Mouse (Mus musculus): Measurements from ENCODE around the gene Glis2. TPM values are rescaled to one million over a fixed set of nuclear protein-coding genes. Genes with fewer than 3 reads are reported as not detected.

Gene Glis2
- polyA plus RNA-seq (2015; fragmentation: Nextera tagmentation; extraction: Ambion mirVana) = 22.2 and 28.8 TPM in 2 replicates

GRCm38 (mm10) chr16:4593971-4594813 is at the start of gene Glis2:
TSS of gene Glis2 (plus strand) at chr16:4594713.
- peak within 1 kb of the TSS; percentile 97 for H3K4me2 ChIP-seq
- peak within 1 kb of the TSS; percentile 98 for H3K9ac ChIP-seq
- no peaks in the 10 kb centered on the region for H3K27me3 ChIP-seq
- peak within 1 kb of the TSS; percentile 97 for H3K27ac ChIP-seq (replicated peaks)
- H3K9me3 ChIP-seq = no peaks in the 10 kb centered on the region
- H3K4me1 ChIP-seq (replicated peaks) = peaks cover 65% of the 10 kb centered on the region
- peaks cover 9% of the 10 kb centered on the region for H3K36me3 ChIP-seq
- WGBS = 0% methylated on average over 21 of the region's 74 CpGs
- peak within 1 kb of the TSS; percentile 87 for H3K4me3 ChIP-seq
- ATAC-seq (ENCODE audit: low read depth) = peak; percentile 85

GRCm38 (mm10) chr16:4544845-4545244 is 49.7 kb upstream of the Glis2 start:
- Histone ChIP-seq H3K4me1 (replicated peaks) (peaks cover 18% of the 10 kb centered on the region), H3K9ac (no peak overlapping the region), H3K36me3 (peaks cover 42% of the 10 kb centered on the region), H3K4me3 (no peak overlapping the region), H3K4me2 (no peak overlapping the region), H3K27me3 (no peaks in the 10 kb centered on the region), H3K9me3 (no peaks in the 10 kb centered on the region), H3K27ac (replicated peaks) (no peak overlapping the region)
- no peak for ATAC-seq (ENCODE audit: low read depth)
- 81% methylated on average over 9 of the region's 9 CpGs for WGBS

DNA sequence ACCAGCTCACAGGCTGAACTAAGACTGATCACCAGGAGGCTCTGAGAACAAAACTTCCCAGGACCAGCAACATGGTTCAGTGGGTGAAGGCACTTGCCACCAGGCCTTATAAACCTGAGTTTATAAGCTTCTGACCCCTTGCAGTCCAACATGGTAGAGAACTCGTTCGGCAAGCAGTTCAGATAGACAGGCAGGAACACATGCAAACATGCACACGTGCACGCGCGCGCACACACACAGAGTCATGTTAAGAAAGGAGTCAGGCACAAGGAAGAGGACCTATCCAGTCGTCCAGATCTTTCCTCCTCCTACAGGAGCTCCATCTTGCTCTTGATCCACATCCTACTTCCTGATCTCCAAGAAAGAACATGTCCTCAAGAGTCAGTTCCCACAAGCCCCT is 47.7 kb upstream of the Glis2 start:
- Histone ChIP-seq H3K9me3 (no peaks in the 10 kb centered on the region), H3K27me3 (no peaks in the 10 kb centered on the region), H3K4me1 (replicated peaks) (peaks cover 10% of the 10 kb centered on the region), H3K27ac (replicated peaks) (no peak overlapping the region), H3K4me2 (no peak overlapping the region), H3K36me3 (peaks cover 47% of the 10 kb centered on the region), H3K9ac (no peak overlapping the region), H3K4me3 (no peak overlapping the region)
- no peak for ATAC-seq (ENCODE audit: low read depth)
- WGBS = 96% methylated on average over 8 of the region's 8 CpGs

- peaks cover 47% of the 10 kb centered on the region for H3K36me3 ChIP-seq
- no peak overlapping the region for H3K4me2 ChIP-seq
- no peak for ATAC-seq (ENCODE audit: low read depth)
- WGBS = 94% methylated on average over 5 of the region's 5 CpGs
- H3K9me3 ChIP-seq = no peaks in the 10 kb centered on the region
- H3K27me3 ChIP-seq = no peaks in the 10 kb centered on the region
- peaks cover 9% of the 10 kb centered on the region for H3K4me1 ChIP-seq (replicated peaks)
- no peak overlapping the region for H3K4me3 ChIP-seq
- no peak overlapping the region for H3K9ac ChIP-seq
- H3K27ac ChIP-seq (replicated peaks) = no peak overlapping the region
These were observed 46.9 kb upstream of the Glis2 start for GRCm38 (mm10) chr16:4547611-4548010.

GRCm38 (mm10) chr16:4548953-4549688 is 45.4 kb upstream of the Glis2 start:
- no peak for ATAC-seq (ENCODE audit: low read depth)
- H3K27ac ChIP-seq (replicated peaks) = no peak overlapping the region
- H3K9me3 ChIP-seq = no peaks in the 10 kb centered on the region
- H3K4me1 ChIP-seq (replicated peaks) = peaks cover 20% of the 10 kb centered on the region
- peaks cover 47% of the 10 kb centered on the region for H3K36me3 ChIP-seq
- 90% methylated on average over 18 of the region's 18 CpGs for WGBS
- no peak overlapping the region for H3K4me3 ChIP-seq
- no peaks in the 10 kb centered on the region for H3K27me3 ChIP-seq
- no peak overlapping the region for H3K9ac ChIP-seq
- no peak overlapping the region for H3K4me2 ChIP-seq

GRCm38 (mm10) chr16:4551056-4551455 is 43.5 kb upstream of the Glis2 start:
- no peaks in the 10 kb centered on the region for H3K9me3 ChIP-seq
- H3K9ac ChIP-seq = no peak overlapping the region
- H3K27me3 ChIP-seq = no peaks in the 10 kb centered on the region
- H3K4me1 ChIP-seq (replicated peaks) = peaks cover 20% of the 10 kb centered on the region
- ATAC-seq (ENCODE audit: low read depth) = peak; percentile 64; the same call in 1 of the 2 replicates
- no peak overlapping the region for H3K27ac ChIP-seq (replicated peaks)
- no peak overlapping the region for H3K4me3 ChIP-seq
- WGBS = 46% methylated on average over 13 of the region's 13 CpGs
- peaks cover 34% of the 10 kb centered on the region for H3K36me3 ChIP-seq
- no peak overlapping the region for H3K4me2 ChIP-seq

DNA sequence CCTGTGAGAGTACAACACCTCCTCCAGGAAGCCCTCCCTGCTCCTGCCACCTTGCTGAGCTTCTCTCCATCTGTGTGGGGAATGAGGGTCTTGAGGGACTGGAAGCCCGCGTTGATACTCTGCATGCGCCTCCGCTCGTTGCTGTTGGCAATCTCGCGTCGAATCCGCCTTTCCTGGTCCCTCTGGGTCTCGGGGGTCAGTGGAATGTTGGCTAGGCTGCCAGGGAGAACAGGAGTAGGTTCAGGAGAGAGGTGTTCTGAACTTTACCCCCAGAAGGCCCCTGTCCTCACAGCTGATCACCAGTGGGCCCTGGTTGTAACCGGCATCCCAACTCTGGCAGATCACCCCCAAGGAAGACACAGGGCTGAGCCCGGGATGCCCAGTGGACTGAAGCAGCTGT is 42.6 kb upstream of the Glis2 start:
- ATAC-seq (ENCODE audit: low read depth) = no peak
- no peak overlapping the region for H3K27ac ChIP-seq (replicated peaks)
- WGBS = 93% methylated on average over 12 of the region's 12 CpGs
- no peaks in the 10 kb centered on the region for H3K27me3 ChIP-seq
- no peak overlapping the region for H3K4me2 ChIP-seq
- peaks cover 25% of the 10 kb centered on the region for H3K4me1 ChIP-seq (replicated peaks)
- no peak overlapping the region for H3K4me3 ChIP-seq
- H3K9me3 ChIP-seq = no peaks in the 10 kb centered on the region
- H3K36me3 ChIP-seq = peaks cover 27% of the 10 kb centered on the region
- no peak overlapping the region for H3K9ac ChIP-seq

GRCm38 (mm10) chr16:4552829-4553550 is 41.5 kb upstream of the Glis2 start:
- 64% methylated on average over 6 of the region's 6 CpGs for WGBS
- Histone ChIP-seq H3K4me1 (replicated peaks) (peaks cover 36% of the 10 kb centered on the region), H3K9ac (peak overlapping the region; percentile 41; the same call in 1 of the 2 replicates), H3K27me3 (no peaks in the 10 kb centered on the region), H3K4me3 (no peak overlapping the region), H3K27ac (replicated peaks) (peak overlapping the region; percentile 24; the same call in 1 of the 2 replicates), H3K4me2 (no peak overlapping the region), H3K9me3 (no peaks in the 10 kb centered on the region), H3K36me3 (peaks cover 21% of the 10 kb centered on the region)
- ATAC-seq (ENCODE audit: low read depth) = no peak

- H3K4me3 ChIP-seq = no peak overlapping the region
- no peak overlapping the region for H3K27ac ChIP-seq (replicated peaks)
- 87% methylated on average over 1 of the region's 1 CpGs for WGBS
- ATAC-seq (ENCODE audit: low read depth) = no peak
- H3K4me1 ChIP-seq (replicated peaks) = peaks cover 41% of the 10 kb centered on the region
- H3K36me3 ChIP-seq = peaks cover 4% of the 10 kb centered on the region
- H3K9ac ChIP-seq = no peak overlapping the region
- H3K4me2 ChIP-seq = no peak overlapping the region
- H3K27me3 ChIP-seq = no peaks in the 10 kb centered on the region
- no peaks in the 10 kb centered on the region for H3K9me3 ChIP-seq
These were observed 39.0 kb upstream of the Glis2 start for GRCm38 (mm10) chr16:4555555-4555954.

- H3K4me1 ChIP-seq (replicated peaks) = peaks cover 42% of the 10 kb centered on the region
- no peaks in the 10 kb centered on the region for H3K27me3 ChIP-seq
- no peak for ATAC-seq (ENCODE audit: low read depth)
- peak overlapping the region; percentile 93 for H3K4me2 ChIP-seq
- WGBS = 85% methylated on average over 1 of the region's 1 CpGs
- peak overlapping the region; percentile 78 for H3K4me3 ChIP-seq
- H3K9me3 ChIP-seq = no peaks in the 10 kb centered on the region
- H3K36me3 ChIP-seq = no peaks in the 10 kb centered on the region
- H3K27ac ChIP-seq (replicated peaks) = peak overlapping the region; percentile 94
- H3K9ac ChIP-seq = peak overlapping the region; percentile 83
These were observed 37.4 kb upstream of the Glis2 start for GRCm38 (mm10) chr16:4557085-4557484.

- Histone ChIP-seq H3K9ac (peak overlapping the region; percentile 83), H3K4me3 (peak overlapping the region; percentile 78), H3K4me1 (replicated peaks) (peaks cover 34% of the 10 kb centered on the region), H3K4me2 (peak overlapping the region; percentile 93), H3K36me3 (no peaks in the 10 kb centered on the region), H3K27me3 (no peaks in the 10 kb centered on the region), H3K9me3 (no peaks in the 10 kb centered on the region), H3K27ac (replicated peaks) (peak overlapping the region; percentile 94)
- peak; percentile 67 for ATAC-seq (ENCODE audit: low read depth)
- WGBS = under 1% methylated on average over 19 of the region's 19 CpGs
These were observed 36.6 kb upstream of the Glis2 start for GRCm38 (mm10) chr16:4557949-4558348.
